Mouse (Mus musculus) liver, postnatal 0 days (tissue): Measurements from ENCODE around the gene Mlc1.

Experiments
- CTCF ChIP-seq: sonication (generic); IDR thresholded peaks from 2 replicates; pipeline ENCODE4 v1.5.1; 2016; ENCODE audit warnings: antibody characterized with exemption, low read depth
- EP300 ChIP-seq: IDR thresholded peaks from 2 replicates; pipeline ENCODE4 v1.6.1; 2016; ENCODE audit warnings: antibody characterized with exemption, low read depth, mild to moderate bottlenecking

DNA sequence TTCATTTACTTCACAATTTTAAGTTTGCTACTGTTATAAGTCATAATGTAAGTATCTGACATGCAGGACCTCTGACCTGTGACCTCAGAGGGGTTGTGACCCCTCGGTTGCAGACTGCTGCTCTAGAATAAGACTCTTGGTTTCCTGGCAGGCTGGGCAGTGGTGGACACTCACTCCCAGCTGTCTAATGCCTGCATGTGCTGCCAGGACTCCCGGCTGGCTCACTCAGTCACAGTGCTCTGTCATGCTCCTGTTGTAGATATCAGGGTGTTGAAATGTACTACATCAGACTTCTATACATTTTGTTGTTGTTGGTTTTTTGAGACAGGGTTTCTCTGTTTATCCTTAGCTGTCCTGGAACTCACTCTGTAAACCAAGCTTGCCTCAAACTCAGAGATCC is 21.6 kb upstream of the Mlc1 start:
- TF ChIP-seq CTCF = no peak
- TF ChIP-seq EP300 = no peak
